Mouse (Mus musculus): ENCODE measurements around the gene Ppil1. TPM values are rescaled to one million over a fixed set of nuclear protein-coding genes. Genes with fewer than 3 reads are reported as not detected.
A peak's percentile ranks its signal among the peaks of the same experiment; 100 is the strongest.

The Ppil1 gene
- 10 to 100 TPM; 27.0 to 27.2 TPM for total RNA-seq (2021)

GRCm38 (mm10) chr17:29263840-29264633 lies at the start of gene Ppil1:
TSS of gene Ppil1 (minus strand) at chr17:29264186.
- intact Hi-C loops (cut with DNase I): no loop called here

GRCm38 (mm10) chr17:29313300-29313699 lies 49.3 kb upstream of the Ppil1 start:
- no peak for DNase-seq
- intact Hi-C loops (cut with DNase I): no loop called here

More at GRCm38 (mm10) chr17:29263840-29264633, at the start of gene Ppil1:
- peak; percentile 84 to 90 for DNase-seq

GRCm38 (mm10) chr17:29312082-29312481 lies 48.1 kb upstream of the Ppil1 start:
- intact Hi-C loops (cut with DNase I): no loop called here
- DNase-seq: no peak

GRCm38 (mm10) chr17:29311602-29312001 lies 47.6 kb upstream of the Ppil1 start:
- intact Hi-C loops (cut with DNase I): no loop called here

GRCm38 (mm10) chr17:29310056-29310623 lies 46.2 kb upstream of the Ppil1 start:
- intact Hi-C loops (cut with DNase I): no loop called here
- DNase-seq: no peak

More at GRCm38 (mm10) chr17:29311602-29312001, 47.6 kb upstream of the Ppil1 start:
- DNase-seq: no peak

- intact Hi-C loops (cut with DNase I): loop anchor here (2.0 kb wide), 1 partner anchor 41 kb away; the partner anchor contains the start of gene Mtch1
- DNase-seq: no peak
Observed at GRCm38 (mm10) chr17:29305871-29306270, 41.9 kb upstream of the Ppil1 start.

- peak; percentile 52 to 62 for DNase-seq
- intact Hi-C loops (cut with DNase I): loop anchor here (2.0 kb wide), 1 partner anchor 42 kb away; the partner anchor contains the start of gene Mtch1
Observed at GRCm38 (mm10) chr17:29305058-29305806, 41.2 kb upstream of the Ppil1 start.

GRCm38 (mm10) chr17:29304376-29305057 lies 40.5 kb upstream of the Ppil1 start:
- no peak for DNase-seq
- intact Hi-C loops (cut with DNase I): loop anchor here (2.0 kb wide), 1 partner anchor 42 kb away; the partner anchor contains the start of gene Mtch1

GRCm38 (mm10) chr17:29303856-29304255 lies 39.9 kb upstream of the Ppil1 start:
- intact Hi-C loops (cut with DNase I): loop anchor here (2.0 kb wide), 1 partner anchor 43 kb away; the partner anchor contains the start of gene Mtch1
- DNase-seq: no peak

GRCm38 (mm10) chr17:29303087-29303486 lies 39.1 kb upstream of the Ppil1 start:
- intact Hi-C loops (cut with DNase I): no loop called here
- no peak for DNase-seq

- intact Hi-C loops (cut with DNase I): no loop called here
- no peak for DNase-seq
Observed at GRCm38 (mm10) chr17:29302149-29302548, 38.2 kb upstream of the Ppil1 start.

GRCm38 (mm10) chr17:29301421-29301820 lies 37.4 kb upstream of the Ppil1 start:
- intact Hi-C loops (cut with DNase I): no loop called here
- DNase-seq: no peak

GRCm38 (mm10) chr17:29300926-29301325 lies 36.9 kb upstream of the Ppil1 start:
- no peak for DNase-seq
- intact Hi-C loops (cut with DNase I): no loop called here

- DNase-seq: peak in 1 of 2 experiments; percentile 23
- intact Hi-C loops (cut with DNase I): loop anchor here (2.0 kb wide), 1 partner anchor 72 kb away; no protein-coding TSS in a partner anchor
Observed at GRCm38 (mm10) chr17:29299282-29299681, 35.3 kb upstream of the Ppil1 start.

GRCm38 (mm10) chr17:29297813-29298212 lies 33.8 kb upstream of the Ppil1 start:
- intact Hi-C loops (cut with DNase I): loop anchor here (2.0 kb wide), 1 partner anchor 73 kb away; no protein-coding TSS in a partner anchor
- no peak for DNase-seq

GRCm38 (mm10) chr17:29297321-29297720 lies 33.3 kb upstream of the Ppil1 start:
- DNase-seq: no peak
- intact Hi-C loops (cut with DNase I): no loop called here

- no peak for DNase-seq
Observed at GRCm38 (mm10) chr17:29295835-29296234, 31.8 kb upstream of the Ppil1 start.

GRCm38 (mm10) chr17:29293807-29294605 lies 30.0 kb upstream of the Ppil1 start:
- DNase-seq: peak in 1 of 2 experiments; percentile 57
- intact Hi-C loops (cut with DNase I): no loop called here

More at GRCm38 (mm10) chr17:29295835-29296234, 31.8 kb upstream of the Ppil1 start:
- intact Hi-C loops (cut with DNase I): no loop called here

- DNase-seq: no peak
- intact Hi-C loops (cut with DNase I): no loop called here
Observed at GRCm38 (mm10) chr17:29292996-29293395, 29.0 kb upstream of the Ppil1 start.
